Mouse (Mus musculus): ENCODE results near the gene Syne2.

Gene Syne2

GRCm38 (mm10) chr12:76054653-76055052, 236.7 kb downstream of the Syne2 start:
- peak; percentile 20 to 61 for DNase-seq

GRCm38 (mm10) chr12:76063001-76063400, 245.1 kb downstream of the Syne2 start:
- no peak for DNase-seq

GRCm38 (mm10) chr12:76070386-76070785, 252.5 kb downstream of the Syne2 start:
- no peak for DNase-seq

DNA sequence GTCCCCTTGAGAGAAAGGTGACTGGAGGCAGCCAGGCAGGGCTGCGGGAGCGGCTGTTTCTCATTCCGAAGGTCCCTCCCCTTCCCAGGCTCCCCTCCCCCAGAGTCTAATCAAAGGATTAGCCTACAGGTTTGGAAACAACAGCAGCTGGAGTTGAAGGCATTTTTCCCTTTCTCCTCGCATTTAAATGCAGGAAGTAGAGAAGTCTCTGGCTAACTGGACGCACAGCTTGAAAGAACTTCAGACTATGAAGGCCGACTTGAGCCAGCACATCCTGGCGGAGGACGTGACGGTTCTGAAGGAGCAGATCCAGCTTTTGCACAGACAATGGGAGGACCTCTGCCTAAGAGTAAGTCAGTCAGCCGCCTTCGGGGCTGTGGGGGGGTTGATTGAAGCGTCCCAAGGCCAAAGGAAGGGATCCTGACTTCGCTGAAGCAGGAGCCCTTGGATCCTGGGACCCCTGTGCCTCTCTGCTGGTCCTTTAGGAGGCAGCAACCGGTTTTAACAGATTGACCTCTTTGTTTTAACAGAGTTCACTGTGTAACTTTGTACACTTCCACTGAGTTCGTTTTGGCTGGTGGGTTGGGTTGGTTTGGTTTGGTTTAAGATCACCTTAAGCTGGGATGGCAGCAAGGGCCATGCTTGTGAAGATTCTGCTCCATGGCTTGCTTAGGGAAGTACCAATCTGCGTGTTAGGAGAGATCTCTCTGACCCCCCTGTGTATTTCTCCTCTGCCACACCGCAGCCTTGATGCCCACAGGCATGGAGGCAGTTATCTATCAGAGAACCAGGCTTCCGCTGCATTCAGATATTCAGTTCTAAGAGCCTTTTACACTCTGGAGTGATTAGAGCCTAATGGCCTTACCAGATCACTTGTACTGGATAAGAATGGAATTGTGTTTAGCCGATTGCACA, 254.3 kb downstream of the Syne2 start:
- DNase-seq: no peak

DNA sequence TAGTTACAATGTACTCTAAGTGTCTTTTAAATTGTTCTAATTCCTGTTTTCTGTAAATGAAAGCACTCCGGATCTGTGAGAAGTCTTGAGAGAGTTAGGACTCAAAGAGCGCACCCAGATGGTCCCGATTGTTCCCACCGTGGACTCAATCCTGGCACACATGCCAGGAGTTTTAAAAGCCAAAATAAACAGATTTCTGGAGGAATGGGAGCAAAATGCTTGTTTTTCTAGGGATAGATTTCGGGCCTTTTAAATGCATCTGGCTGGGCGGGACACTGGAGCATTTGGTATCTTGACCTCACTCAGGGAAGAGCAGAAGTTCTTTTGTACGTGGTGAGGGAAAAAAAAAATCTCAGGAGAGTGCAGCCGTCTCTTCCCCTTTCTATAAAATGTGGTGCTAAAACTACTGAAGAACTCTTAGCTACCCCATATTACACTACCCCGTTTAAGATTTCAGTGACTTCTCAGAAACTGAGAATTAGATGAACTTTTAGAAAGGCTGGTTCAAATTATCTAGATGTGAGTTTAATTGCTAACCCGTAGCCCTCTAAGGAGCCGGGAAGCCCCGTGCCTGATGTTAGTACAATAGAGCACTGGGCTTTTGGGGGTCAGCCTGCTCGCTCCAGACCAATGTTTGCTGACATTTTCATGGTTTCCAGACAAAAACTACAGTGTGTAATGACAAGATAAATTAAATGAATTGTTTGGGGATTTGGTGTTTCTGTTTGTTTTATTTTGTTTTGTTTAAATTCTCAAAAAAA, 255.3 kb downstream of the Syne2 start:
- DNase-seq: no peak

GRCm38 (mm10) chr12:76073981-76074380, 256.0 kb downstream of the Syne2 start:
- DNase-seq: no peak

- DNase-seq: no peak
These were observed 263.1 kb downstream of the Syne2 start for GRCm38 (mm10) chr12:76080876-76081556.

DNA sequence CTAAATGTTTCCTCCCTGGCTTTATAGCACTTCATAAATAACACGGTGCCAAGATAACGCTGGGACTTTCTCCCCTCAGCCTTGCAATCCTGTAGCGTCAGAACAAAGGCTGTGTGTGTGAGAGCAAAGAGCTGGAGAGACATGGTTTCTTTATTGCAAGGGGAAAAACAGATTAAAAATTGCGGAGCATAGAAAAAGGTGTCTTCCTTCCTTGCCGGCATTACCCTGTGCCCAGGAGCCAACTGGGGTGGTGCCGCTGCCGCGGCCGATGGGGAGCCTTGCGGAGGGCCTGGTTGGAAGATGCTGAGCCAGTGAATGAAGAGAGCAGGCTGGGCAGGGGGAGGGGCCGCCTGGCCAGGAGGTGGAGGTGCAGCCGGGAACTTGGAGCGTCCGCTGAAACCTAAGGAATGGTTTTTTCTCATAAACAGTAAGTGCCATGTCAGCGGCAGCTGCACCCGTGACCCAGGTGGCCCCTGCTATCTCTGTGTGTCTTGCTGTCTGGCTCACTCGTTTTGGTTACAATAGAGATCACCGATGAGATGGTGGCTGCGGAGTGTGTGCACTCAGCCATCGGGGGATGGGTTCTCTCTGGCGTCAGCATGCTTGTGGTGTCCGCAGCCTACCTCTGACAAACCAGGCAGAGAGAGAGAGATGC, 263.8 kb downstream of the Syne2 start:
- DNase-seq: no peak

- DNase-seq: no peak
These were observed 267.1 kb downstream of the Syne2 start for GRCm38 (mm10) chr12:76085066-76085465.

DNA sequence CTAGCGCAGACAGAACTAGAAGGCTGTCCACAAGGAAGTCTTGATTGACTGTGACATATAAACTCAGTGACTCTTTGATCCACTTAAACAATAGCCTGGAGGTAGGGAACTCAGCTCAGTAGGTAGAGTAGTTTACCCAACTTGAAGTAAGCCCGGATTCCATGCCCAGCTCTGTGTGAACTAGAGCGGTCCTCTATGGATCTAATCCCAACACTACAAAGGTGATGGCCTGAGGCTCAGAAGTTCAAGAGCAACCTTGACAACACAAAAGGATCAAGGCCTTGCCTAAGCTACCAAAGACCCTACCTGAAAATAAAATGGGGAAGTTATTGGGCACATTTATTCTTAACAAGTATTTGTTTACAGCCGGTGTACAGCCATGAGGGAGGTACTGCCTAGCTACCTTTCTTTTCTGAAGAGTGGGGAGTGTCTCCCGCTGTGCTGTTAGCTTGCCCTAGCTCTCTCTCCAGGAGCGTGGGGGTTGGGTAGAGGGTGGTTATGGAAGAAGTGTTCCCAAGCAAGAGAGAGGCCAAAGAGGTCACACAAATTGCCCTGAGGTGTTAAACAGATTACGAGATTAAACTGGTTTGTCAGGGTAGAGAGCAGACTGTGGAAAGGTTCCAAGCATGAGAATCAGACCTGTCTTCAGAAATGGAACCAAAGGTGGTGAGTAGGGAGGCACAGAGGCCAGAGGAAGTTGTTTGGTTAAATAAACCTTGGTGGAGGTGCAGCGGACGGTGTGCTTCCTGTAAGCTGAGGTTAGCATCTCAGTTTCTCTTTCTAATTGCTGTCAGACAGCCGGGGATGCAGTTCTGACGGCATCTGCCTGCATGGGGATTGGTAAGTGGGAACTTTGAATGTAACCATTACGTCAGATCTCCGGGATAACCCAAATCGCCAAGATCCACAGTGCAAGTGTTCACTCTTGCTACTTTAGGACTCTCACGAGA, 268.3 kb downstream of the Syne2 start:
- peak; percentile 30 to 61 for DNase-seq

- no peak for DNase-seq
These were observed 269.1 kb downstream of the Syne2 start for GRCm38 (mm10) chr12:76087025-76087424.

- no peak for DNase-seq
These were observed 275.0 kb downstream of the Syne2 start for GRCm38 (mm10) chr12:76092789-76093466.

- no peak for DNase-seq
These were observed 276.0 kb downstream of the Syne2 start for GRCm38 (mm10) chr12:76093613-76094588.

GRCm38 (mm10) chr12:76095117-76096035, 277.4 kb downstream of the Syne2 start:
- no peak for DNase-seq

DNA sequence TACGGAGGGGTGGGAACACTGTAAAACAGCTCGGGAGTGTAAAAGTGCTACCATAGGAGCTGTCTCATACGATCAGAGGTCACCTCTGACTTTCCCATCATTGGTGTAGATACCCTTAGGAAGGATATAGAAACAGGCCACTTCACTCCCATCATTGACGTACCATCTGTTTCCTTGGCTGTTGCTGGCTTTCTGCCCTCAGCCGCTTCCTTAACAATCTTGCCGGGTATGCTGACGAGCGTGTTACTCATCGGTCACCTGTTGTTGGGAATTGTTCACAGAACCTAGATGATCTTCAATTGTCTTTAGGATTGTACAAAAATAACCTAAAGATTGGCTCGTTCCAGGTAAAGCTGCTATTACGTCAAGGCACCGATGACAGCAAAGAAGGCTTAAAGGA, 284.7 kb downstream of the Syne2 start:
- no peak for DNase-seq

GRCm38 (mm10) chr12:76104596-76105351, 286.8 kb downstream of the Syne2 start:
- DNase-seq: no peak

DNA sequence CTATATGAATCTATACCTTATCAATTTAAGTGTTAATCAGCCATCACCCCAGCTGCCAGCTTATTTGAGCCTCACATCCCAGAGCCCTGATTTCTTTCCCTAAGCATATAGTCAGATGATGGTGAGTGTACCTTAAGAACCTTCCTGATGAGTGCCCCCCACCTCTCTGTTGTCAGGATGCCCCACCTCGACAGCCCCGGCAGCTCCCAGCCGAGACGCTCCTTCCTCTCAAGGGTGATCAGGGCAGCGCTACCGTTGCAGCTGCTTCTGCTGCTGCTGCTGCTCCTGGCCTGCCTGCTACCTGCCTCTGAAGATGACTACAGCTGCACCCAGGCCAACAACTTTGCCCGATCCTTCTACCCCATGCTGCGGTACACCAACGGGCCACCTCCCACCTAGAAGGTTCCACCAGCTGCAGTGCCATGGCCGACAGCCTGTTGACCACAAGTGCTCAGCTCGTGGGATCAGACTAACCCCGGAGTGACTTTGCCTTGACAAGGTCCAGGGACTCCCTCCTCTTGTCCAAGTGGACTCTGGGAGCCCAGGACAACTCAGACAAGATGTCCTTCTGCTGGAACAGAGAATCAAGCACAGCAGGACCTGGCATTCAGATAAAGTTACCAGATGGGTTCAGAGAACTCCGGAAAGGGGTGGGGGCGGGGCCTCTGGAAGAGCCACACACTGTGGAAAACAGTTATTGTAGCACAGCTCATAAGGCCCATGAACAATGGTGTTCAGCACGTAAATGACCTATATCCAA, 291.9 kb downstream of the Syne2 start:
- DNase-seq: no peak
